In the genomic region with DNA sequence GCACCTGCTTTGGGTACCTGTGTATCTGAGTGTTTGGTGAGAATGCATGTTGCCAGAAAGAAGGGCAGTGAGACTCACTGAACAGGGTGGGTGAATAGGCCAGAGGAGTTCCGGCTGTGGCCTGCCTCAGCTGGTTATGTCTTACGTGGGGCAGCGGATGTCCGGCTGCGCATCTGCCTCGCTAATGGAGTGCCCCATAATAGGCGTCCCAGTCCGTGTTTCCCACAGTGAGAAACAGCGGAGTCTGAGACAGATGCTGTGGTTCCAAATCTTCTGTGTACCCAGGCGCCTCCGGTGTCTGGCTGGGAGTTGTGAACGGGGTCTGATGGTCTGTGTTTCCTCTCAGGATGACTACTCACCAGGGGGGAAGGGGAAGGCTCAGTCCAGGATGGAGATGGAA, we compare ENCODE assay signal across 25 mouse cellular contexts. TPM values are rescaled to one million over a fixed set of nuclear protein-coding genes. Genes with fewer than 3 reads are reported as not detected.
DNase-seq lines count a peak whose midpoint lies in the region; TF ChIP-seq lines count a peak whose summit lies in the region.
"Had no signal": no experiment of that assay in that cellular context is flagged by ENCODE, and none has a peak within 500 bp of the region (broad histone marks: within the 10 kb centered on the region; RNA-seq: fewer than 3 reads in every experiment).

No protein-coding gene starts in this region.

- no peak for TF ChIP-seq POLR2A in testis, adult 2 months (IDR thresholded peaks at IDR 0.05; ENCODE audit: control insufficient read depth, low read depth, low read length)
- no peak for TF ChIP-seq POLR2A in ES-Bruce4 (IDR thresholded peaks at IDR 0.05; ENCODE audit: insufficient read depth, low read length)

- no peak for TF ChIP-seq CTCF in testis, adult 2 months (IDR thresholded peaks at IDR 0.05; ENCODE audit: control insufficient read depth, insufficient read depth, insufficient replicate concordance, low read depth, low read length)
- no peak for TF ChIP-seq CTCF in ES-Bruce4 (IDR thresholded peaks at IDR 0.05; ENCODE audit: low read depth, low read length)

- no peak overlapping the region for H3K9ac ChIP-seq in ES-Bruce4 (ENCODE audit: low read depth, poor library complexity, severe bottlenecking)
- H3K9ac ChIP-seq in ES-E14 (ENCODE audit: insufficient read depth, low read depth, low read length, poor library complexity, severe bottlenecking): 0 out of 2 replicates have a peak overlapping the region, but pooled peaks have one; percentile 17
- H3K9ac ChIP-seq: embryonic facial prominence, embryonic 13.5 days; embryonic facial prominence, embryonic 15.5 days; forebrain, embryonic 12.5 days; forebrain, embryonic 15.5 days; forebrain, postnatal 0 days had no signal

- peak overlapping the region; percentile 60 for H3K4me3 ChIP-seq in testis, adult 2 months (ENCODE audit: control insufficient read depth, low read depth, low read length)
- H3K4me3 ChIP-seq in ES-Bruce4 (ENCODE audit: low read depth, low read length) (no peak overlapping the region), ES-E14 (ENCODE audit: insufficient read depth in 1 of 2, low read depth in 1 of 2, low read length in 2 of 2, poor library complexity in 1 of 2, severe bottlenecking in 1 of 2) (peak overlapping the region in 1 of 2 experiments; percentile 3; a peak in 1 of 4 replicates)
- H3K4me3 ChIP-seq: embryonic facial prominence, embryonic 13.5 days; embryonic facial prominence, embryonic 15.5 days; erythroblast, embryonic 14.5 days; forebrain, embryonic 10.5 days; forebrain, embryonic 12.5 days; forebrain, embryonic 15.5 days had no signal

- 0 out of 2 replicates have a peak, but pooled peaks have one; percentile 22 for TF ChIP-seq EP300 in ES-Bruce4 (IDR thresholded peaks at IDR 0.05; ENCODE audit: insufficient read depth, low read depth, low read length)

- H3K36me3 ChIP-seq in testis, adult 2 months (ENCODE audit: control insufficient read depth, insufficient read depth, low read length): no peaks in the 10 kb centered on the region
- no peaks in the 10 kb centered on the region for H3K36me3 ChIP-seq in ES-Bruce4 (ENCODE audit: control insufficient read depth, insufficient read depth, low read length, poor library complexity, severe bottlenecking)
- no peaks in the 10 kb centered on the region for H3K36me3 ChIP-seq in ES-E14 (ENCODE audit: control insufficient read depth, insufficient read depth, low read length, poor library complexity, severe bottlenecking)
- H3K36me3 ChIP-seq: embryonic facial prominence, embryonic 13.5 days; embryonic facial prominence, embryonic 15.5 days; forebrain, embryonic 10.5 days; forebrain, embryonic 12.5 days; forebrain, embryonic 15.5 days had no signal

- no peak overlapping the region; the same call in 1 of the 2 replicates for H3K27ac ChIP-seq in testis, adult 2 months (ENCODE audit: control insufficient read depth, insufficient read depth, low read depth, low read length)
- H3K27ac ChIP-seq in ES-Bruce4 (ENCODE audit: insufficient read depth, low read length) (no peak overlapping the region), ES-E14 (ENCODE audit: insufficient read depth, low read depth, low read length, poor library complexity, severe bottlenecking) (no peak overlapping the region)
- H3K27ac ChIP-seq: embryonic facial prominence, embryonic 13.5 days; embryonic facial prominence, embryonic 15.5 days; forebrain, embryonic 10.5 days; forebrain, embryonic 12.5 days; forebrain, embryonic 15.5 days had no signal

- H3K9me3 ChIP-seq in ES-Bruce4 (replicated peaks; ENCODE audit: control insufficient read depth, insufficient read depth, low read length, poor library complexity, severe bottlenecking) (no peaks in the 10 kb centered on the region), ES-E14 (ENCODE audit: control insufficient read depth, insufficient read depth, low read depth, low read length) (no peaks in the 10 kb centered on the region)
- H3K9me3 ChIP-seq: embryonic facial prominence, embryonic 13.5 days; embryonic facial prominence, embryonic 15.5 days; forebrain, embryonic 10.5 days; forebrain, embryonic 12.5 days; forebrain, embryonic 15.5 days had no signal

- no peaks in the 10 kb centered on the region for H3K27me3 ChIP-seq in testis, adult 2 months (ENCODE audit: control insufficient read depth, insufficient read depth, low read length)
- no peaks in the 10 kb centered on the region for H3K27me3 ChIP-seq in ES-Bruce4 (ENCODE audit: control insufficient read depth, insufficient read depth, low read length, poor library complexity, severe bottlenecking)
- H3K27me3 ChIP-seq: embryonic facial prominence, embryonic 13.5 days; embryonic facial prominence, embryonic 15.5 days; forebrain, embryonic 12.5 days; forebrain, embryonic 15.5 days had no signal

- in situ Hi-C loops in ES-E14 (cut with MboI; ENCODE audit: low sequenced_read_pairs in 2 of 2, unreplicated experiment in 2 of 2): no loop called here

- H3K4me1 ChIP-seq in testis, adult 2 months (ENCODE audit: control insufficient read depth, insufficient read depth, low read length): peaks cover 7% of the 10 kb centered on the region
- H3K4me1 ChIP-seq in ES-Bruce4 (ENCODE audit: control insufficient read depth, insufficient read depth, low read length): peaks cover 2% of the 10 kb centered on the region
- peaks cover 2 to 11% of the 10 kb centered on the region in 2 experiments; a peak in 3 of 4 replicates for H3K4me1 ChIP-seq in ES-E14 (ENCODE audit: control insufficient read depth in 2 of 2, insufficient read depth in 2 of 2, low read length in 2 of 2, poor library complexity in 1 of 2)

- no peak for DNase-seq in testis, postnatal 10 days (ENCODE audit: low spot score)
- DNase-seq in ES-E14 (ENCODE audit: low read depth, low spot score): no peak
- peak; percentile 66 for DNase-seq in ZHBTc4 (ENCODE audit: low read depth, low spot score)
- no peak for DNase-seq in lung, postnatal 10 days
- no peak for DNase-seq in retina, postnatal 1 day
- no peak for DNase-seq in kidney, postnatal 10 days
- DNase-seq: adrenal gland, adult 2 months; adrenal gland, postnatal 10 days; adrenal gland, postnatal 25 days; cerebellum, adult 11 months; cerebellum, adult 18-20 months; cerebellum, adult 8-10 months; cerebellum, adult 9-11 months; cerebellum, postnatal 14 days; cerebellum, postnatal 36 days; embryo, embryonic 11 days; forebrain, postnatal 0 days had no signal

TF ChIP-seq in ES-E14, 5 proteins besides CTCF, POLR2A, EP300 and RAD21:
- TF ChIP-seq ZC3H11A (IDR thresholded peaks at IDR 0.05; ENCODE audit: borderline replicate concordance, low read depth, low read length) (no peak), HCFC1 (IDR thresholded peaks at IDR 0.05; ENCODE audit: borderline replicate concordance, insufficient read depth, low read length) (no peak), ZNF384 (IDR thresholded peaks at IDR 0.05; ENCODE audit: low read depth, low read length) (no peak), CHD2 (IDR thresholded peaks at IDR 0.05; ENCODE audit: low read depth, low read length) (no peak), MAFK (IDR thresholded peaks at IDR 0.05; ENCODE audit: insufficient read depth, low read depth, low read length) (no peak)
TF ChIP-seq in ES-E14: peak in this region for 0.

RNA-seq across cellular contexts. Expression of a gene that starts 2.8 kb away (rescaled TPM):
- 18.4 and 21.6 TPM in 2 replicates for polyA plus RNA-seq in testis, adult 2 months (2012; rRNA removed)
- 133 TPM in 2 replicates for polyA plus RNA-seq in ES-Bruce4 (2011; ENCODE audit: insufficient read depth, insufficient read length, low read depth, missing spikeins)
- 26.2 and 28.4 TPM in 2 replicates for total RNA-seq in ES-E14 (2012; rRNA removed)

RNA-seq across cellular contexts. Expression of a gene that starts 30.4 kb away (rescaled TPM):
- polyA plus RNA-seq in testis, adult 2 months (2012; rRNA removed): 5.8 and 5.9 TPM in 2 replicates
- 70.3 and 71.5 TPM in 2 replicates for polyA plus RNA-seq in ES-Bruce4 (2011; ENCODE audit: insufficient read depth, insufficient read length, low read depth, missing spikeins)
- total RNA-seq in ES-E14 (2012; rRNA removed): 35.5 and 39.3 TPM in 2 replicates

Comparison
In these comparisons a context has a peak if more than half of its experiments do, and no peak if none do; other contexts are left out.
1. RNA of a gene that starts 30.4 kb away (polyA plus RNA-seq): 70.3 to 71.5 TPM in ES-Bruce4; 5.8 to 5.9 TPM in testis, adult 2 months; every median in the first group is over 10 times any median in the second.